Mouse (Mus musculus) frontal cortex, postnatal 14 days (tissue): ENCODE measurements around the gene I0C0044D17Rik.

Source experiments
- DNase-seq, 2 experiments: peaks; one replicate each; pipeline ENCODE4 v3.0.0; 2022; ENCODE audit warnings: low spot score in 2 of 2

I0C0044D17Rik gene

DNA sequence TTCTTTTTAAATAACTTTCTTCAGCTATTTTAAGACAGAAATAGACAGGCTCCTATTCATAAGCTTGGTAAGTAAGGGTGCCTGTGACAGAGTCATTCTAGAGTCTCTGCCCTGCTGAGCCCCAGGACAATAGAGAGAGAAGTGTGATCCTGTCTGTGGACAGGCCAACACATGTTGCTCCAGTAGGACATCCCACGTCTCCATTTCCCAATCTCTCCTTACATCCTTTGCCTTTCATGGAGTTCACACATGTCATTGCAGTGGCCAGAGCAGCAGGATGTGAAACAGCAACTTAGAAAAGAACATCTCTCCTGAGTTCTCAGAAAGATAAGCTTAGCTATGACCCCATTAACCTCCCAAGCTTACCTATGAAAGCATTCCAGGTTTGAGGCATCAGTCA, 8.1 kb upstream of the I0C0044D17Rik start:
- DNase-seq, result no peak

DNA sequence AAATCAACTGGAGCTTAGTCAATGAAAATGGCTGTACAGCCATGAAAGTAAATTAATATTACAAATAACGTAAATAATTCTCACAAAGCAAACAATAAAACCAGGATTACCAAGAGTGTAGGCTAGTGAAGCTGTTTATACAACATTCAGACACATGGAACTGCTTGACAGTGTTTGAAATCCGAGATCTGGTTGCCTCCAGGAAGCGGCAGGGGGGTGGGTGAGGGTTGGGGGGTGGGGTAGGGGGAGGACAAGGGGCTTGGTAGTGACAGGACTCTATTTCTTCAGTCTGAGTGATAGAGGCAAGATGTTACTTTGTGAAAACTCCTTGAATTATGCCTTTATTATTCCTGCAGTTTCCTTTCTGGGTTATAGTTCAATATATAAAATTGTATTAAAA, 3.1 kb upstream of the I0C0044D17Rik start:
- DNase-seq, result no peak

DNA sequence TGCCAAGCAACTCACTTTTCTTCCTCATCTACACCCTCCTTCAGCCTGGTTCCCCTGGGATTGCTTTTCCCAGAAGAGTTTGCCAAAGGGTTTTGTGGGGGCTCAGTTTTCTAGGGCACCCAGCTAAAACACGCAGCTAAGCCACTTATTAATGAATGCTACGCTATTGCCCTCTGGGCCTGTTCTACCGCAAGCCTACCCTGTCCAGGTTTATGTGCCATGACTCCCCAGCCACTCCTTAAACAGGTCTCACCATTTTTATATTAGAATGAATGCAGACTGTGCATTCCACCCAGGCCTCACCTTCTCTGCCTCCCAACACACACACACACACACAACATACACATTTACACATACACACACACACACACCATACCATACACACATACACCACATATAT, 593 bp downstream of the I0C0044D17Rik start:
- no peak for DNase-seq

DNA sequence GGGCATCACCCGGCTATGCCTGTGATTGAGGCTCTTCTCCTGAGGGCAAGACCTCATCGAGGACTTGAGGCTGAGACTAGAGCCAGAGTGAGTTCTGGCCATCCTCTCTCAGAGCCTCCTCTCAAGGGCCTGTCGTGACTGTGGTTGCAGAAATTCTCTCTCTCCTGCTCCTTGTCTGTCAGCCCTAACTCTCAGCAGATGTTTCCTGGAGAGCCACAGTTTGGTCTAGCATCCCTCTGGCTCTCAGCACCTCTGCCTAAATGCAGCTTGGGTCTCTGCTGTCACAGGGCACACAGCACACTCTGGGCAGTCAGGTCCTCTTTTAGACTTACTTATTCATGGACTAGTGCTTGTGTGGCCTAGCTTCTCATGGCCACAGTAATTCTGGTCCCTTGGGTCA, 1.2 kb downstream of the I0C0044D17Rik start:
- DNase-seq, result no peak

DNA sequence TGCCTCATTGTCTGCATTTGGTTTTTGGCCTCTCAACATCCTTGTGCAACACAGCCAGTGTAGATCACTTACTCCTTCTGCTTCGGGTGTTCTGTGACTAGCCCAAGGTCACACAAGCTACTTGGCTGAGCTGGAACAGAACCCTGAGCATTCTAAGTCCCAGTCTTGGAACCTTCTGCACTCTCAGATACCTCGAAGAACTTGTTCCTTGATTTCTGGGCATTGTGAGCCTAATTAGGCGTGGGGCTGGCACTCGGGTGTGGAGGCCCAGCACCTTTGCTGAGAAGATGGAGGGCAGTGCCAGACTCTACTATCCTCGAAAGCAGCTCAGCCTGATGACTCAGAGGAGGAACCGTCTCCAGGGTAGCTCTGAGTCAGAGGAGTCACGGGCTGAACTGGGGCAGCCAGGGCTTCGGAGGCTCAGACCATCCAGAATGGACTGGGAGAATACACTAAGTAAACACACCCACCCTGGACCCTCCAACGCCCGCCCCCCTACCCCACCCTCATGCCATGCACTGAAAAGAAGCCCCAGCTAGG, 4.4 kb downstream of the I0C0044D17Rik start:
- no peak for DNase-seq

DNA sequence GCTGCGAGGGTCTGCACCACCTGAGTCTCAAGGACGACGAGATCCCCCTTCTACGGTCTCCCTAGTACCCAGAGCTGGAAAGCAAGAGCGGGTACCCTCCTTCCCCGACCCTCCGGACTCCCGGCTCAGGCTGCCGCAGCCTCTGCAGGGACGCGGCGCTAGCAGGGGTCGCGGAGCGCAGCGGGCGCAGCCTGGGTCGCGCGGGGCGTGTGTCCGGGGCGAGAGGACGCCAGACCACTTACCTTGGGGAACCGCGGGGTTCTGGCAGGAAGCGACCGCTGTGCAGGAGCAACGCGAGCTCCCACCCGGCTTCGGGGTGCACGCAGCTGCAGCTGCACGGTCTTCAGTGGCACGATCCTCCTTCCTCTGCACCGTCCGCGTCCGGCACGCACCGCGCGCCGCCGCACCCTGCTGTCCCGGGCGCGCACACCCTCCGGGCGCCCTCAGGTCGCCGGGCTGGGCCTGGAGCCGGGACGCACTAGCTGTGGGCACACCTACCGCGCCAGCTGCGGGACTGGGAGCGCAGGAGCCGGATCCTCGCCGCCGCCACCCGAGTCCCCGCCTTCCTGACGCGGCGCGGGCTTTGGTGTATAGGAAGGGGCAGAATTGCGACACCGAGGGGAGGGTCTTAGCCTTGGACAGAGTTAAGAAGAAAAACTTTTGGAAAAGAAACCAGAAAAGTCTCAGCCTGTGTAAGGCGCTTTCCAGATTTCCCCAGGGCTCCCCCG, 6.3 kb downstream of the I0C0044D17Rik start, which contains the start of gene Kank4:
Kank4 (minus strand) TSS at position 354 of the 728 bp plus-strand sequence.
- DNase-seq, result no peak

DNA sequence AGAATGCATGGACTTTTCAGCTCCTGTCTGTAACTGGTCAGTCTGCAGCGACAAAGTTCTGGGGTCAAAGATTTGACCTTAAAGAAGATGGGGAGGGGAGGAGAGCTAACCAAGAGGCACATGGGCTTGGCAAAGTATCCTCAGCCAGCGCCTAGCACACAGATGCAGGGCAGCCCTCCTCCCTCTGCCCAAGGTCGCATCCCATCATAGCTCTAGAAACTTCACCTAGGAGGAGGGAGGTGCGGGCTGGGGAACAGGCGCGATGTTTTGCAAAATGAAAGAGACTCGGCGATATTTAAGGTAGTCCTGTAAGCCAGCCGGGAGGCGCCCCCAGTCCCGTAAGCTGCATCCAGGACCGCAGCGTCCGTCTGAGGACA, 6.8 kb downstream of the I0C0044D17Rik start:
- no peak for DNase-seq

DNA sequence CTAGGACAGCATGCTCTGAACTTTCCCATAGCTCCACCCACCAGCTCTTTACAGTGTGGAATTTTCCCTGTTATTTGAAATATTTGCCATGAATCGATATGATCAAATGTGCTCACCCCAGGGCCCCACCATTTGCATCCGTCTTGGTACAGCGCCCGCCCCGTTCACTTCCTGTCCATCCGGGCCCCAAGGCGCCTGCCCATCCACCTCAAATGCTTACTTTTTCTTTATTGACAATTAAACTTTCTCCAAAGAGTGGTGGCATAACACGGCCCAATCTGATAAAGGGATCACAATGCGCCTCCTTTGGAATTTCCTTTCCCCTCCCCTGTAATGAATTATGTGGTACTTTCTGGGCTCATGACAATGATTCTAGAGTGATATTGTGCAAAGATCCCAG, 17.3 kb downstream of the I0C0044D17Rik start:
- DNase-seq, result no peak

DNA sequence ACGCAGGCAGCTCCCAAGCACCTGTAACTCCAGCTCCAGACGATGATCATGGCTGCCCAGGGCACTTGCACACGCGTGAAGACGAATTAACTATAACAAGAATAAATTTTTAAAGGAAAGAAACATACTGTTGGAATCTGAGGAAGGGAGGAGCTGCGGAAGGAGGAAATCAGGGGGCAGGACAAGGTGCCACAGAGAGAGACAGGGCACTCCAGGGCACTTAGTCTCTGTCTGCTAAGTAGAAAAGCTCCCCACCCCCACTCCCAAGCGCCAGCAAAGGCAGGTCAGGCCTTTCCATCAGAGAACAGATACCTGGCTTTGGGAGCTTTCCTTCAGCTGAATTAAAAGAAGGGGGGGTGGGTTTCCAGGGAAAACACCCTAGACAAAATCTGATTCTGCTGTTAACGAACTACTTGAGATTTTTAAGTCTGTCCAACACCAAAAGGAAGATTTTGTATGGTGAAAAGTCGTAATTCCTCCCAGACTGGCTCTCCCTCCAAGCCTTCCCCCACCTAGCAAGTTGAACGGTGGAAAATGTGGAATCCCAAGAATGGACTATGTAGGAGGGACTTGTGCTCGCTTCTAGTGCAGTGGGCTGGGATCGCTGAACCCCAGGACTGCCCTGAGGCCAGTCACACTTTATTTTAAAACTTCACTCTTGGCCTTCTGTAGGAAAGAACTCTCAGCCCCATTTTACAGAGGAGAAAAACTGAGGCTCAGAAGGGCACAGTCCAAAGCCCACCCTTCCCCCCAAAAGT, 18.2 kb downstream of the I0C0044D17Rik start:
- DNase-seq, result no peak

DNA sequence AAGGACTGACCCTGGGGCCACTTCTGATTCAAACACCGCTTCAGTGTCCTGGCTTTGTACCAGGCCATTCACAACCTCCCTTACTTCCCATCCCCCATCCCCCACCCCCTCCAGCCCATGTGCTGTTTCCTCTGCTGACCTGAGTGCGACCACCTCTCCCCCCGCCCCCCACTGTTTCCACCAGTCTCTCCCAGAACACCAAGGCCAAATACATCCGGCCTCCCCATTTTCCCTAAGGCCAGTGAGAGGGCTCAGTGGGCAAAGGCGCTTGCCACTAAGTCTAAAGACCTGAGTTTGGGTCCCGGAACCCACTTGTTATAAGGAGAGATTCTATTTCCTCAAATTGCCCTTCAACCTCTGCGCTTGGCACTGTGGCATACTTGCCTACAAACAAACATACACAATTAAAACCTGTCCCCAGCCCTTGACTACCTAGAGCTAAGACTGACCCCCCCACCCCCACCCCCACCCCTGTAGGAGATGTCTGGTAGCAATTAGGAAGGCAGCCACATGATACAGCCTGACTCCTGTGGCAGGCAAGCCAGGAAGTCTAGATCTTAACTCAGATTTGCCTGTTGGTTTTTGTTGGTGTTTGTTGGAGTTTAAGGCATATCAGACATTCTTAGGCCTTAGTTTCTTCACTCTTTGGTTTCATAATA, 19.0 kb downstream of the I0C0044D17Rik start:
- DNase-seq, result no peak

DNA sequence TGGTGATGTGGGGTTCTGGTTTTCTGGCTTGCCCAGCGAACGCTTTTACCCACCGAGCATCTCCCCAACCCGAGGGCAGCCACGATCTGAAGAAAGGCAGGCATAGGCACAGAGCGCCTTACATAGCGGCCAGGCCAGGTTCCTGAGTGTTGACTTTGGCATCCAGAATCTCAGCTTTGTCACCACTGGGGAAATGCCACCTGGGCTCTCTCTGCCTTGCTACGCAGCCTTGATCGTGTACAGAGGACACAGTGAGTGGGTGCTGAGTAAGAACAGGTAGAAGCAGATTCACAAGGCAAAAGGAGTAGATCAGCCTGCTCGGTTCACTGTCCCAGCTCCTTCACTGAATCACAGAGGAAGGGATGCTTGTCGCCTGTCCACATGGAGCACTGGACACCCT, 21.9 kb downstream of the I0C0044D17Rik start:
- no peak for DNase-seq

DNA sequence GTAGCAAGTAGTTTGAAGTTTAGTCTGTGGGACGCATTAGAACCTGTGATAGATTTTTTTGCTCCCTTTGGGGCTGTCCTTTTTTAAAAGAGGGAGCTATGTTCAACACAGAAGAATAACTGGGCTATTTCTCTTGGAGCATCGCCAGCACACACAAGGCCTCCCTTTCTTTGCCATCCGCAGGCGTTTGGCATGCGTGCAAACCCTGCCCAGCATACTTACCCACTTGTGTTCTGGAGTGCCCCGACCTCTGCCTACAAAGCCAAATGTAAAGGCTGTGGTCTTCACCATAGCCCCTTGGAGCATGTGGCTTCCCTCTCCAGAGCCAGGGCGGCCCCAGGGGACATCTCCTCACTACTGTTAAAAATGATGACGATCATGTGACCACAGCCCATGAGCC, 22.8 kb downstream of the I0C0044D17Rik start:
- no peak for DNase-seq

DNA sequence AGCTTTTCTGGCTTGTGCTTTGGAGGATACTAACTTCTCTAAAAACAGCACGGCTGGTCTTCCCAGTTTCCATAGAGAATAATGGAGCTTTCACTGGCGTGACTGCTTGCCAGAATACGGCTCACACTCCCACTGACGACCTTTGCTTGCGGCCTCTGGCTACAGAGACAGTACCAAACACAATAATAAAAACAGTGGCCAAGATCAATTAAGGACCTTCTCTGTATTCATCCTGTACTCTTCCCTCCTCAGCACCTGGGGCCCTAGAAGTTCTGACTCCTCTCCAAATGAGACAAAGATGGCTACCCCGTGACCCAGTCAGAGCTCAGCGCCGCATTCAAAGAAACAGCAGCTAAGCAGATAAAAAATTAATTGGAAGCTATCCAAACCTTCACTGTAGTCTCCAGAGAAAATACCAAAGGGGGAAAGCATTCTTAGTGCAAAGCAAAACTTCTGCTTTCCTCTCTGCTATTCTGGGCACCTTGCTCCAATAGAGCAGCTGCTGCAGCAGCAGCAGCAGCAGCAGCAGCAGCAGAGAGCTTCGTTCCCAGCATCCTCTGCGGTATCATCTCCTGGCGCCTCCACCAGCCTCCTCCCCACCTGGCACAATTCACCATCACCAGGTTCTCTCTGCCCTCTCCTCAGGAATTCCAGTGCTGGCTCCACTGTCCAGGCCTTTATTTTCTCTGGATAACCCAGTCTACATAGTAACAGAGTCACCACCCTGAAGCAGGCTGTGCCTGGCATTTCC, 26.9 kb downstream of the I0C0044D17Rik start:
- no peak for DNase-seq

DNA sequence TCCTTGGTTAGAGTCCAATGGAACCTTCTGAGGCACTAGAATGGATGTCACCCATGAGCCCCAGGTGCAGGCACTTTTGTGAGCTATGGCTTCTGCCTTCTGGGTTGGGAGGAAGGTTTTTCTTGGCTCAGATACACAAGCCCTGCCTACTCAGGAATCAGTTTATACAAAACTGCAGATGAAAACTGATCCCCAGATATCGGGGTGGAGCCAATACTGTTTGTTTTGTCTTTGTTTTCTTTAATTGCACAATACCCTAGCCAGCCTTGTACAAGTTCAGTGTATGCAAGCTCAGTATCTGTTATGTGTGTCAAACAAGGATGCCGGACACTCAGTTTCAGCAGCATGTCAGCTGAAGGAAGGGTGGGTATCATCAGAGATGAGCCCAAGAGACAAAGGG, 28.4 kb downstream of the I0C0044D17Rik start:
- no peak for DNase-seq

DNA sequence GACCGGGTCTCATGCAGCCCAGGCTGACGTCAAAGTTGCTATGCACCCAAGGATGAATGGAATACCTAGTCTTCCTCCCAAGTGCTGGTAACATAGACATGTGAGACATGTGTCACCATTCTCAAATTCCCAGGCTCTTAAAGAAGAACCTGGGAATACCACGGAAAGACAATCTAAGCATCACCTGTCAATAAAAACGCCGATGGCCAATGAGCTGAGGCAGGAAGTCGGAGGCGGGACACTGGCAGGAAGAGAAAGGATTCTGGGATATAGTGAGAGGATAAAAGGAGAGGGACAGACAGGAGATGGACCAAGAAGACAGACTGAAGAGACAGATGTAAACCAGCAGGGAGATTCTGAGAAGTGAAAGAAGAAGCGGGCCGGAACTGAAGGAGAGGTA, 30.2 kb downstream of the I0C0044D17Rik start:
- DNase-seq, result no peak

DNA sequence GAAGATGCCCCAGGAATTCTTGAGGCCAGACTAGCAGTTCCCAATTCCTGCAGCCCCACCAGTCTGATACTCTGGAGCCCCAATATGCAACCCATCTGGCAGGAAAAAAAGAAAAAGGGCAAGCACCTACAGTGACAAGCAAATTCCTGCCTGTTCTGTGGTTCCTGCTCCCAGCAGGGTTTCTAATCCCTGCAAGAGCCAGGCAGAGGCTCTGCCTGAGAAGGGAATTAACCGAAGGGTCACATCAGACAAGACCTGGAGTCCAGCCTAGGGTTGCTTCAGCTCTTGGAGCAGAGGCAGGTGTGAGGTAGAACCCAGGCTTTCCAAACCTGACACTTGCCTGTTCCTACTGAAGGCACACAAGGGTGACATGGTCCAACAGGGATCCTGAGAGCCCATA, 32.9 kb downstream of the I0C0044D17Rik start:
- DNase-seq, result no peak

DNA sequence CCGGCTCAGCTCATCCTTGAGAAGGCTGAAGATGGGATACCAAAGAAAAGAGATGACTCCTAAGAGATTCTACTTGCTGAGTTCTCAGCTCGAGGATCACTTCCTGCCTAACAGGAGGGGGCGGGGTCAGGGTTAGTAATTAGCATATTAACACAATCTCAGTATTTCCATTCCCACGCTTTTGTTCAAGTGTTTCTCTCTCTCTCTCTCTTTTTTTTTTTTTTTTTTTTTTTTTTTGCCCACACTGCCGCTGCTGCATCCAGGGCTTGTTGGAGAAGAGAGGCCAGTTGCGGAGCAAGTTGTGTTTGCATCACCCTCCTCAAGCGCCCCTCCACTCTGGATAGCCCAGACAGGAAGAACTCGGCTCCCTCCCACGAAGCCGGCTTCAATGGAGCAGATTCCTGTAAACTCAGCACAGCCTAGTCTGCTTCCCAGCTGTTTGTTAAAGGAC, 33.8 kb downstream of the I0C0044D17Rik start:
- no peak for DNase-seq

DNA sequence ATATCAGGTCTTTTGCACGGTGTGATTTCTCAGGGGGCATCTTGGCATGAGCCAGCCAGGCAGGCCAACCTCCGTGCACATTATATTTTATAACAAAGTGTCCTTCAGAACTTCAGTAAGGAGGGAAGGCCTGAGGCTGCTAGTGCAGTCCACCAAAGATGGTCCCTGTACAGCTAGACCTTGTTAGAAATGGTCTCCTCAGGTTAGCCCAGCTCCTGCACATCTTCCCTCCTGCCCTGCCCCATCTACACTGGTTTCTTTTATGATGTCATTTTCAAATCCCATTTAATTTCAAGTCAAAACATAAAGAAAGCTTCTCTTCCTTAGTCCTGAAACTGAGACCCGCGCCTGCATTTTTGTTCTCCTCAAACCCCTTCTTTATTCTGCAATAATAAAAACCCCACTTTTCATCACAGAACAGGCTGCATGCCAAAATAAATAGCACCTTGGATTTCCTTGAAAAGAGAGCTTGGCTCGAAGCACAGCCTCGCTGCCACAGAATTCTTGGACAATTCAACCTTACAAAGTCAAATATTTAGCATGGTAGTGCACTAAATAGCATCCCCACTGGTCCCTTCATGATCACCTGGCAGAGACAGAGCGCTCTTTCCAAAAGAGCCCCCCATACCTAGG, 34.4 kb downstream of the I0C0044D17Rik start:
- no peak for DNase-seq

DNA sequence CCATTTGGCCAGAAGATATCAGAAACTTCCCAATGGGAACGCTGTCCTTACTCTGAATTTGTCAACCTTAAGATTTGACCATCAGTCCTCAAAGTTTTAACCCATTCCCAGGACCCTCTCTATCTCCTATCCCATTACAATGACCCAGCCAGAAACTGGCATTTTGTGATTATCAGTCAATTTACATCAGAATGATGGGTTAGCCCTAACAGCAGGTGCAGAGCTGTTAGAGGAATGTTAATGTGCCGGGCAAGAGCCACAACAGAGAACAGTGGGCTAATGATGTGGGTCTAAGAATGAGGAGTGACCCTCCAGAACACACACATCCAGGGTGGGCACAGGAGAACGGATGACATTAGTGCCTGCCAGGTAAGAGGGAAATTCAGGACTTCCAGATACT, 37.4 kb downstream of the I0C0044D17Rik start:
- no peak for DNase-seq

DNA sequence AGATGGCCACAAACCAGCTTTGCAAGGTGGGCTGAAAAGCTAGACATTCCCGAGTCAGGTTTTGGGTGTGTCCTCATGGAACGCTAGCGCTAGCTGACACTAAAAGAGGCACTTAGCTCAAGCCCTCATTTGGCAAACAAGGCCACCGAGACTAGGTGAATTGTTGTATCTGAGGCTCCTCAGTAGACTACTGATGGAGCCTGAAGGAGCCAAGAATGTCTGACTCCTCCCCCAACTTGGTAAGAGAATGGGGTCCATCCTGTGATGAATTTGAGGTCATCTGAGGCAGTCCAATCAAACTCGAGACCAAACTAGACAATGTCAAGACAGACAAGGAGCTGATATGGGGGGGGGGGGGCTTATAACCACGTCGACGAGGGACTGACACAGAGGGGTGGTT, 37.8 kb downstream of the I0C0044D17Rik start:
- no peak for DNase-seq

DNA sequence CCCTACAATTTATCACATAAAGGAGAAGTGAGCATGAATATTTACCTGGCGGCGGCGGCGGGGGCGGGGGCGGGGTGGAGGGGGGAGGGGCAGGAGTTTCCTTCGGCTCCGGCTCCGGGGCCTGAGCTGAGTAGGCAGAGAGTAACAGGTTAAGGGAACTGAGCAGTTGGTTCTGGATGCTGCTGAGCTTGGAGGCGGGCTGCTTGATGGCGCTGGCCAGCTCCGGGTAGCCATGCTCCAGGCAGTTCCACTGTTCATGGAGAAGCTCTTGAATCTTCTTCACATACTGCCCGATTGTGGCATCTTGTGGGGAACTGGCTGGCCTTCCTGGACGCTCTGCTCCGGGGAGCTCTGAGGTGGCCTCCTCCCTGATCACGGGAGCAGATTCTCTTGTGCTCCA, 45.4 kb downstream of the I0C0044D17Rik start:
- DNase-seq, result no peak
